ENCODE assay signal across 18 mouse cellular contexts in the genomic region with DNA sequence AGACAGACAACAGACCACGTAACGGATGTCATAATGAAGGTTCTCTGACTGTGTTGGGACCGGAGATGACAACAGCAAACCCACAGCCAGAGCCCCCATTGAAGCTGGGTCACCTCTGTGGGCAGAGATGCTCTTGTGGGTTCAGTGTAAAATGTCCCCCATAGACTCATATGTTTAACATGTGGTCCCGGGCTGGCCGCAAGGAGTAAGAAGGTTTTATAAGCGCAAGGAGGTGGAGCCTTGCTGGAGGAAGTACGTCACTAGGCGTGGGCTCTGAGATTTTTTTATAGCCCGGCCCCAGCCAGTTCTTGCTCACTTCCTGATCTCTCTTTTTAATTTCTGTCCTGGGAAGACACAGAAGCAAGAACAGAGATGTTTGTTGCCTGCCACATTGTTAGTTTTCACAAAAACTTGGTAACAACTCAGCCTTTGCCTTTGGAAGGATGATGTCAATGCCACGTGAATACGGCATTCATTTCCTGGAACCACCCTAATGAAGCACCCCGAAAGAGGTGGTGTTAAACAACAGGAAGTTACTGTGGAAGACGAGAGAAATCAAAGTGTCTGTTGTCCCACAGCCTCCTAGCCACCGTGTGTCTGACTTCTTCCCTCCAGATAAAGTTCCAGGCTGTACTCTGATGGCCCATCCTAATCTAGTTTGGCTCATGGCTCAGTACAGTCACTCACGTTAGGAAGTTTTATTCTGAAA.
A peak's percentile ranks its signal among the peaks of the same experiment; 100 is the strongest.
DNase-seq lines count a peak whose midpoint lies in the region; ATAC-seq and TF ChIP-seq lines count a peak whose summit lies in the region.
"Had no signal": no experiment of that assay in that cellular context is flagged by ENCODE, and none has a peak within 500 bp of the region (broad histone marks: within the 10 kb centered on the region; RNA-seq: fewer than 3 reads in every experiment).

No protein-coding gene starts in this region.

- no peak for DNase-seq in neural tube, embryonic 10.5 days (ENCODE audit: extremely low spot score, low spot score)
- no peak for DNase-seq in lung, postnatal 25 days (ENCODE audit: low spot score)
- DNase-seq in frontal cortex, postnatal 36 days (ENCODE audit: low spot score in 2 of 2), result no peak
- no peak for DNase-seq in lung, postnatal 36 days
- DNase-seq: cerebellum, postnatal 10 days; gastrocnemius, postnatal 36 days; heart, postnatal 36 days; kidney, adult 9 months; layer of hippocampus, postnatal 36 days; thymus, postnatal 36 days had no signal

- H3K4me2 ChIP-seq in neural tube, embryonic 13.5 days, result no peak overlapping the region
- peak overlapping the region; percentile 18; the same call in 1 of the 2 replicates for H3K4me2 ChIP-seq in midbrain, embryonic 12.5 days (replicated peaks)
- H3K4me2 ChIP-seq: heart, embryonic 11.5 days; liver, embryonic 12.5 days; lung, embryonic 15.5 days; stomach, embryonic 15.5 days had no signal

- no peaks in the 10 kb centered on the region for H3K27me3 ChIP-seq in neural tube, embryonic 13.5 days
- H3K27me3 ChIP-seq in midbrain, embryonic 12.5 days, result peaks cover 10% of the 10 kb centered on the region; the same call in 1 of the 2 replicates
- H3K27me3 ChIP-seq: liver, embryonic 12.5 days; lung, embryonic 15.5 days; stomach, embryonic 15.5 days had no signal

- TF ChIP-seq CTCF in bone marrow macrophage, adult 2 months (IDR thresholded peaks at IDR 0.05; ENCODE audit: low read depth, low read length), result no peak

- TF ChIP-seq POLR2A in bone marrow macrophage, adult 2 months (IDR thresholded peaks at IDR 0.05; ENCODE audit: borderline replicate concordance, low read depth, low read length), result no peak

- ATAC-seq in neural tube, embryonic 13.5 days (ENCODE audit: low read depth), result peak; percentile 24; the same call in 1 of the 2 replicates
- no peak for ATAC-seq in midbrain, embryonic 12.5 days (ENCODE audit: low FRiP score, low read depth)
- ATAC-seq: liver, embryonic 12.5 days had no signal

- H3K9me3 ChIP-seq in neural tube, embryonic 13.5 days, result no peaks in the 10 kb centered on the region
- no peaks in the 10 kb centered on the region for H3K9me3 ChIP-seq in midbrain, embryonic 12.5 days
- H3K9me3 ChIP-seq: limb, embryonic 10.5 days; liver, embryonic 12.5 days; lung, embryonic 15.5 days; stomach, embryonic 15.5 days had no signal

- H3K4me3 ChIP-seq in neural tube, embryonic 13.5 days, result no peak overlapping the region
- H3K4me3 ChIP-seq in bone marrow macrophage, adult 2 months (ENCODE audit: insufficient read depth, low read length), result no peak overlapping the region
- H3K4me3 ChIP-seq in midbrain, embryonic 12.5 days, result no peak overlapping the region
- H3K4me3 ChIP-seq: limb, embryonic 10.5 days; liver, embryonic 12.5 days; lung, embryonic 15.5 days; stomach, embryonic 15.5 days had no signal

- WGBS in neural tube, embryonic 13.5 days, result 78% methylated on average over 15 of the region's 15 CpGs
- WGBS in midbrain, embryonic 12.5 days, result 82% methylated on average over 15 of the region's 15 CpGs

- H3K36me3 ChIP-seq in neural tube, embryonic 13.5 days, result no peaks in the 10 kb centered on the region
- H3K36me3 ChIP-seq in midbrain, embryonic 12.5 days, result no peaks in the 10 kb centered on the region
- H3K36me3 ChIP-seq: limb, embryonic 10.5 days; liver, embryonic 12.5 days; lung, embryonic 15.5 days; stomach, embryonic 15.5 days had no signal

- no peak overlapping the region for H3K9ac ChIP-seq in neural tube, embryonic 13.5 days
- no peak overlapping the region for H3K9ac ChIP-seq in midbrain, embryonic 12.5 days (replicated peaks)
- H3K9ac ChIP-seq: liver, embryonic 12.5 days; lung, embryonic 15.5 days; stomach, embryonic 15.5 days had no signal

- H3K4me1 ChIP-seq in neural tube, embryonic 13.5 days (replicated peaks), result peaks cover 14% of the 10 kb centered on the region
- peaks cover 5% of the 10 kb centered on the region; the same call in 1 of the 2 replicates for H3K4me1 ChIP-seq in bone marrow macrophage, adult 2 months (ENCODE audit: control insufficient read depth, insufficient read depth, low read length)
- H3K4me1 ChIP-seq in midbrain, embryonic 12.5 days, result peaks cover 12% of the 10 kb centered on the region
- H3K4me1 ChIP-seq: liver, embryonic 12.5 days; lung, embryonic 15.5 days; stomach, embryonic 15.5 days had no signal

- H3K27ac ChIP-seq in neural tube, embryonic 13.5 days (replicated peaks), result peak overlapping the region; percentile 23; the same call in 1 of the 2 replicates
- H3K27ac ChIP-seq in bone marrow macrophage, adult 2 months (ENCODE audit: insufficient read depth, low read depth, low read length), result peak overlapping the region; percentile 15; the same call in 1 of the 2 replicates
- H3K27ac ChIP-seq in midbrain, embryonic 12.5 days (replicated peaks), result peak overlapping the region; percentile 77
- H3K27ac ChIP-seq: limb, embryonic 10.5 days; liver, embryonic 12.5 days; lung, embryonic 15.5 days; stomach, embryonic 15.5 days had no signal

Comparison
In these comparisons a context has a peak if more than half of its experiments do, and no peak if none do; other contexts are left out.
1. H3K27ac ChIP-seq: peak in every context shown above with its lines; median percentile 77 in midbrain, embryonic 12.5 days; 23 in neural tube, embryonic 13.5 days; 15 in bone marrow macrophage, adult 2 months.